Mouse (Mus musculus) G1E (cell line): ENCODE measurements around the gene Avpr2. TPM values are rescaled to one million over a fixed set of nuclear protein-coding genes. Genes with fewer than 3 reads are reported as not detected.
A peak's percentile ranks its signal among the peaks of the same experiment; 100 is the strongest.

Experiments
- ATAC-seq: 2 replicates; pipeline ENCODE4 v1.8.0; 2016; ENCODE audit warnings: mild to moderate bottlenecking; ENCODE audit not compliant: insufficient number of reproducible peaks, poor library complexity, low FRiP score, severe bottlenecking; ENCODE audit errors: extremely low read depth
- DNase-seq: peaks from one replicate; pipeline ENCODE4 v3.0.0; 2012; ENCODE audit warnings: low spot score
- H3K27me3 ChIP-seq: 2 replicates; pipeline ENCODE4 v1.6.1; 2012; ENCODE audit warnings: mild to moderate bottlenecking, low read length, inconsistent platforms; ENCODE audit not compliant: insufficient read depth
- H3K36me3 ChIP-seq: replicated peaks from 2 replicates; pipeline ENCODE3; 2012; ENCODE audit warnings: mild to moderate bottlenecking, inconsistent platforms
- H3K4me1 ChIP-seq: 2 replicates; pipeline ENCODE4 v1.6.1; 2012; ENCODE audit warnings: low read depth, low read length, inconsistent platforms, mixed read lengths; ENCODE audit not compliant: insufficient read depth
- H3K4me3 ChIP-seq: 2 replicates; pipeline ENCODE4 v1.5.1; 2012; ENCODE audit warnings: low read depth, mild to moderate bottlenecking, inconsistent platforms, low read length, moderate library complexity, mixed read lengths
- H3K9me3 ChIP-seq: replicated peaks from 2 replicates; pipeline ENCODE4 v1.6.1; 2012; ENCODE audit warnings: inconsistent platforms
- CTCF ChIP-seq: IDR thresholded peaks from 2 replicates; pipeline ENCODE4 v1.5.1; 2012; ENCODE audit warnings: low read depth, low read length, inconsistent platforms, mixed read lengths
- GATA1 ChIP-seq: IDR thresholded peaks from 2 replicates; pipeline ENCODE4 v1.6.1; 2012; ENCODE audit warnings: borderline replicate concordance, low read length, inconsistent platforms, mixed read lengths
- GATA2 ChIP-seq: IDR thresholded peaks from 2 replicates; pipeline ENCODE4 v1.6.1; 2012; ENCODE audit warnings: low read depth, low read length, inconsistent platforms, borderline replicate concordance
- POLR2AphosphoS5 ChIP-seq: IDR thresholded peaks from 2 replicates; pipeline ENCODE4 v1.6.1; 2012; ENCODE audit warnings: low read depth, low read length, inconsistent platforms; ENCODE audit not compliant: insufficient replicate concordance
- TAL1 ChIP-seq: conservative IDR thresholded peaks from 2 replicates; pipeline ENCODE4 v1.6.1; 2012; ENCODE audit warnings: low read depth, low read length, inconsistent platforms, mixed read lengths
- polyA plus RNA-seq: library from polyadenylated mRNA; stranded (reverse); fragments of >175 nt; gene quantifications from 2 replicates; pipeline ENCODE4 v1.2.3, GENCODE M21; 2012
- total RNA-seq, 2 experiments: library from RNA; stranded (forward) in 1 of 2; stranded (reverse) in 1 of 2; fragments of 200-1000 nt in 1 of 2; fragments of >200 nt in 1 of 2; fragmentation: Nextera tagmentation in 1 of 2; gene quantifications; 2 replicates each; pipeline ENCODE4 v1.2.3; 2014 to 2017

Avpr2 gene
- total and polyA plus RNA-seq, 3 experiments, result not detected

DNA sequence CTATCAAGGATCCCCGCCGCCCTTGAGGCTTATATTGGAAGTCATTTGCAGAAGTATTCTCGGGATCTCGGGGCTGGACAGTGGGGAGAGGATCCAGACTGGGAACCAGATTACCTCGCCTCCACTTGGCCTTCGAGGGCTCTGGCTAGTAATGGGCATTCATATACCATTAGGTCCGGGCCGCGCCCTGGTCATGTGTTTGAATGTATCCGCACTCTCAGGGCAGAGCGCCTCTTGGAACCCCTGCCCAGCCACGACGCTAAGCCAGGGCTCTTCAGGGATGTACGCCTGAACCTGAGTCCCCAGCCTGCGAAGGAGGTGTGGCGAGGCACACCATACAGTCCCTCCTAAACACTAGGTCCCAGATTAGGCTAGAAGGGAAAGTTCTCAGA, 10.9 kb upstream of the Avpr2 start:
- no peaks in the 10 kb centered on the region for H3K36me3 ChIP-seq
- ATAC-seq, result no peak
- no peaks in the 10 kb centered on the region for H3K9me3 ChIP-seq
- TF ChIP-seq TAL1 (no peak), GATA1 (no peak), CTCF (no peak), GATA2 (no peak), POLR2AphosphoS5 (no peak)
- no peak for DNase-seq
- H3K27me3 ChIP-seq, result peaks cover 14% of the 10 kb centered on the region; the same call in 1 of the 2 replicates
- no peak overlapping the region for H3K4me3 ChIP-seq
- H3K4me1 ChIP-seq, result peaks cover 5% of the 10 kb centered on the region

DNA sequence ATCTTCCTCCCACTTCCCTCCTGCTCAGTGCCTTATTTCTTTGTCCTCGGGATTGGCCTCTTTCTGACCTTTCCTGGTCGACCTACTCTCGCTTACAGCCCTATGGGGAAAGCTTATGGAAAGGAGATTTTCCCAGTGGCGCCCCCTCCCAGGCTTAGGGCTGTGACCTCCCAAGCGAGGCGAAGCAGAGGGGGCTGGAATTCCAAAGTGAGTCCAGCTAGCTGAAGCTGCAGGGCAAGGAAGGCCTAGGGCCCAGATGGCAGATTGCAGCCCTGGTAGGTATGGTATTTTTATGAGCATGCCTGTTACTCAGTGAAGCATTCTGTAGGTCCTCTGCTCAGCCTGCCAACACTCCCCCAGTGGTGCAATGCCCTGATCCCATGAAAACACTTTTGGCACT, 10.4 kb upstream of the Avpr2 start:
- Histone ChIP-seq H3K9me3 (no peaks in the 10 kb centered on the region), H3K4me1 (peaks cover 5% of the 10 kb centered on the region), H3K36me3 (no peaks in the 10 kb centered on the region), H3K4me3 (no peak overlapping the region), H3K27me3 (peaks cover 14% of the 10 kb centered on the region; the same call in 1 of the 2 replicates)
- no peak for ATAC-seq
- DNase-seq, result no peak
- TF ChIP-seq CTCF, result no peak
- TF ChIP-seq POLR2AphosphoS5, result no peak
- TF ChIP-seq TAL1, result no peak
- TF ChIP-seq GATA1, result no peak
- no peak for TF ChIP-seq GATA2

- Histone ChIP-seq H3K27me3 (peaks cover 6% of the 10 kb centered on the region; the same call in 1 of the 2 replicates), H3K4me1 (no peaks in the 10 kb centered on the region), H3K36me3 (no peaks in the 10 kb centered on the region), H3K9me3 (no peaks in the 10 kb centered on the region), H3K4me3 (no peak overlapping the region)
- TF ChIP-seq CTCF, result no peak
- no peak for TF ChIP-seq TAL1
- DNase-seq, result no peak
- ATAC-seq, result no peak
Measured at GRCm38 (mm10) chrX:73892833-73893232, 931 bp downstream of the Avpr2 start.

- H3K4me3 ChIP-seq, result no peak within 1 kb of the TSS
- DNase-seq (no peak), ATAC-seq (no peak)
- no peaks in the 10 kb centered on the region for H3K36me3 ChIP-seq
- TF ChIP-seq GATA2, result no peak
- no peaks in the 10 kb centered on the region for H3K9me3 ChIP-seq
- no peaks in the 10 kb centered on the region for H3K4me1 ChIP-seq
- peaks cover 6% of the 10 kb centered on the region; the same call in 1 of the 2 replicates for H3K27me3 ChIP-seq
Measured at GRCm38 (mm10) chrX:73895719-73896118, 3.8 kb downstream of the Avpr2 start, which contains the start of gene L1cam. L1cam (minus strand) TSS chrX:73896105.

DNA sequence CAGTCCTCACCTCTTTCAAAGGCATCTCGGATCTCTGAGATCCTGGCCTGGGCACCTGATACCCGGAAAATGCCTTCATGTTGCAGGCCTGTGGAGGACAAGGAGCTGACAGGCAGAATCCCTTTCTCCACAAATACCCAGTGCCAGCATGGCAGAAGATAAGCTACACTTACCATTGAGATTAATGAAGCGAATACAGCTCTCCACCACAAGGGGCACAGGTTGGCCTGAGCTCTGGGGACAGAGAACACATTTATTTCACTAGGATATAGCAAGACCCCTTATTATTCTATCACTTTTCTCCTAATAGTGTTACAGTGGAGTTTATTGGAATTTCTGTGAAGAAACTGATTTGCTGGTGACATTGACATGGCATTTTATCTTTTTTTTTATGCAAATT, 6.1 kb downstream of the Avpr2 start:
- TF ChIP-seq TAL1 (no peak), GATA2 (no peak), GATA1 (no peak), CTCF (no peak), POLR2AphosphoS5 (no peak)
- Histone ChIP-seq H3K4me3 (no peak overlapping the region), H3K36me3 (no peaks in the 10 kb centered on the region), H3K4me1 (no peaks in the 10 kb centered on the region), H3K9me3 (no peaks in the 10 kb centered on the region), H3K27me3 (no peaks in the 10 kb centered on the region)
- DNase-seq, result no peak
- no peak for ATAC-seq

GRCm38 (mm10) chrX:73910049-73910448, 18.1 kb downstream of the Avpr2 start:
- Histone ChIP-seq H3K36me3 (peaks cover 29% of the 10 kb centered on the region), H3K4me1 (peaks cover 29% of the 10 kb centered on the region), H3K9me3 (no peaks in the 10 kb centered on the region), H3K4me3 (no peak overlapping the region), H3K27me3 (no peaks in the 10 kb centered on the region)
- ATAC-seq (no peak), DNase-seq (no peak)
- TF ChIP-seq CTCF (no peak), TAL1 (peak; percentile 19; the same call in 1 of the 2 replicates)

DNA sequence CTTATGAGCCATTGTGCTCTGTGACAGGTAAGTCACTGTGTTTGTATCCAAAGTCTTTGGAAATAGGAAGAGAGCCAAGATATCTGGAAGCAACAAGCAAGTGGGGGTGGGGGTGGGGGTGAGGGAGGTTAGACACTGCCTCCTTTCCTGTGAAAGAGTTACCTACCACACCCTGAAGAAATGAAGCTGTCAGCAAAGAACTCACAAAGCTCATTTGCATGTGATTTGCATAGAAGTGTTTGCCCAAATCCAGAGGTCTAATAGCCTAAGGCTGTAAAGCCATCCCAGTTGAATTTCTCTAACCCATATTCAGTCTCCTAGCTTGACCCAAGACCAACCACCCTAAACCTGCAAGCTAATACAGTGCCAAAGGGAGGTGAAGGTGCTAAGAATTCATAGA, 18.5 kb downstream of the Avpr2 start:
- H3K4me3 ChIP-seq, result no peak overlapping the region
- TF ChIP-seq POLR2AphosphoS5, result no peak
- no peak for TF ChIP-seq CTCF
- no peak for TF ChIP-seq TAL1
- TF ChIP-seq GATA2, result no peak
- no peak for TF ChIP-seq GATA1
- H3K36me3 ChIP-seq, result peaks cover 25% of the 10 kb centered on the region
- no peaks in the 10 kb centered on the region for H3K27me3 ChIP-seq
- H3K4me1 ChIP-seq, result peaks cover 30% of the 10 kb centered on the region
- ATAC-seq (no peak), DNase-seq (no peak)
- no peaks in the 10 kb centered on the region for H3K9me3 ChIP-seq
